Mouse (Mus musculus) midbrain, embryonic 16.5 days (tissue): ENCODE measurements at regions not wholly inside any gene's neighbourhood (a gene's known extent, or its start where the extent isn't known, plus 50 kb on each side); places are given as distances from the start of the nearest gene placed in this dataset.

Source experiments
- ATAC-seq: fragments of 200-750 bp; cut with Nextera tagmentation; 2 replicates; pipeline ENCODE4 v1.8.0; 2017; ENCODE audit warnings: moderate TSS enrichment
- H3K27ac ChIP-seq: fragments of 300-500 bp; sonication (generic); 2 replicates; pipeline ENCODE4 v1.5.1; 2014; ENCODE audit warnings: mild to moderate bottlenecking, low read length, mixed read lengths
- H3K27me3 ChIP-seq: fragments of 300-500 bp; sonication (generic); 2 replicates; pipeline ENCODE4 v1.6.1; 2014; ENCODE audit warnings: low read depth, low read length, mixed read lengths; ENCODE audit not compliant: control insufficient read depth, insufficient read depth
- H3K36me3 ChIP-seq: fragments of 300-500 bp; sonication (generic); 2 replicates; pipeline ENCODE4 v1.6.1; 2014; ENCODE audit warnings: mild to moderate bottlenecking, low read length, moderate library complexity, mixed read lengths; ENCODE audit not compliant: control insufficient read depth, insufficient read depth
- H3K4me1 ChIP-seq: fragments of 300-500 bp; sonication (generic); 2 replicates; pipeline ENCODE4 v1.6.1; 2014; ENCODE audit warnings: mild to moderate bottlenecking, low read length, mixed read lengths; ENCODE audit not compliant: control insufficient read depth, insufficient read depth
- H3K4me2 ChIP-seq: fragments of 300-500 bp; sonication (generic); 2 replicates; pipeline ENCODE4 v1.6.1; 2014; ENCODE audit warnings: mild to moderate bottlenecking, low read length, mixed read lengths
- H3K4me3 ChIP-seq: fragments of 300-500 bp; sonication (generic); 2 replicates; pipeline ENCODE4 v1.5.1; 2014; ENCODE audit warnings: low read depth, mild to moderate bottlenecking, low read length, moderate library complexity, mixed read lengths
- H3K9ac ChIP-seq: fragments of 300-500 bp; sonication (generic); 2 replicates; pipeline ENCODE4 v1.6.1; 2014; ENCODE audit warnings: low read depth, low read length, mixed read lengths
- H3K9me3 ChIP-seq: fragments of 300-500 bp; sonication (generic); replicated peaks from 2 replicates; pipeline ENCODE4 v1.6.1; 2014; ENCODE audit warnings: mild to moderate bottlenecking, low read length, mixed read lengths; ENCODE audit not compliant: control insufficient read depth, poor library complexity, severe bottlenecking
- WGBS: fragments of 180-500 bp; shearing (Covaris S2); extraction: QIAGEN DNeasy Blood & Tissue Kit; methylation state at CpG from one replicate; pipeline ENCODE4 v1.1.7; 2014; 5-methylcytosine and 5-hydroxymethylcytosine counted together

GRCm38 (mm10) chr1:50685361-50685760, 215.1 kb upstream of the Tmeff2 start:
- no peak overlapping the region for H3K27ac ChIP-seq
- no peaks in the 10 kb centered on the region for H3K9me3 ChIP-seq
- no peak for ATAC-seq
- peaks cover 2% of the 10 kb centered on the region; the same call in 1 of the 2 replicates for H3K4me1 ChIP-seq
- H3K9ac ChIP-seq, result no peak overlapping the region
- 57% methylated on average over 2 of the region's 2 CpGs for WGBS
- H3K27me3 ChIP-seq, result no peaks in the 10 kb centered on the region
- H3K4me3 ChIP-seq, result no peak overlapping the region
- H3K4me2 ChIP-seq, result no peak overlapping the region
- H3K36me3 ChIP-seq, result no peaks in the 10 kb centered on the region

- no peak overlapping the region for H3K9ac ChIP-seq
- H3K9me3 ChIP-seq, result no peaks in the 10 kb centered on the region
- H3K4me1 ChIP-seq, result no peaks in the 10 kb centered on the region
- no peak overlapping the region for H3K27ac ChIP-seq
- ATAC-seq, result no peak
- H3K4me3 ChIP-seq, result no peak overlapping the region
- H3K4me2 ChIP-seq, result no peak overlapping the region
- H3K27me3 ChIP-seq, result no peaks in the 10 kb centered on the region
- no peaks in the 10 kb centered on the region for H3K36me3 ChIP-seq
- 79% methylated on average over 1 of the region's 1 CpGs for WGBS
These were observed 203.5 kb upstream of the Tmeff2 start for GRCm38 (mm10) chr1:50696916-50697315.

GRCm38 (mm10) chr1:50697333-50698216, 202.9 kb upstream of the Tmeff2 start:
- no peaks in the 10 kb centered on the region for H3K27me3 ChIP-seq
- H3K9me3 ChIP-seq, result no peaks in the 10 kb centered on the region
- no peaks in the 10 kb centered on the region for H3K36me3 ChIP-seq
- H3K4me1 ChIP-seq, result no peaks in the 10 kb centered on the region
- WGBS, result 86% methylated on average over 7 of the region's 7 CpGs
- no peak overlapping the region for H3K9ac ChIP-seq
- H3K4me3 ChIP-seq, result no peak overlapping the region
- no peak overlapping the region for H3K27ac ChIP-seq
- ATAC-seq, result no peak
- H3K4me2 ChIP-seq, result no peak overlapping the region

- Histone ChIP-seq H3K27me3 (no peaks in the 10 kb centered on the region), H3K4me3 (no peak overlapping the region), H3K4me2 (no peak overlapping the region), H3K27ac (no peak overlapping the region), H3K9me3 (no peaks in the 10 kb centered on the region), H3K9ac (no peak overlapping the region), H3K36me3 (no peaks in the 10 kb centered on the region), H3K4me1 (no peaks in the 10 kb centered on the region)
- WGBS, result 95% methylated on average over 2 of the region's 2 CpGs
- ATAC-seq, result no peak
These were observed 195.8 kb upstream of the Tmeff2 start for GRCm38 (mm10) chr1:50704639-50705038.

- no peak overlapping the region for H3K9ac ChIP-seq
- no peaks in the 10 kb centered on the region for H3K36me3 ChIP-seq
- 72% methylated on average over 5 of the region's 5 CpGs for WGBS
- H3K9me3 ChIP-seq, result no peaks in the 10 kb centered on the region
- H3K27ac ChIP-seq, result no peak overlapping the region
- H3K4me3 ChIP-seq, result no peak overlapping the region
- ATAC-seq, result no peak
- no peak overlapping the region for H3K4me2 ChIP-seq
- no peaks in the 10 kb centered on the region for H3K4me1 ChIP-seq
- H3K27me3 ChIP-seq, result no peaks in the 10 kb centered on the region
These were observed 155.4 kb upstream of the Tmeff2 start for GRCm38 (mm10) chr1:50745049-50745448.

- Histone ChIP-seq H3K9me3 (no peaks in the 10 kb centered on the region), H3K4me1 (no peaks in the 10 kb centered on the region), H3K27me3 (no peaks in the 10 kb centered on the region), H3K4me3 (no peak overlapping the region), H3K9ac (no peak overlapping the region), H3K27ac (no peak overlapping the region), H3K4me2 (no peak overlapping the region), H3K36me3 (no peaks in the 10 kb centered on the region)
- no peak for ATAC-seq
These were observed 130.2 kb upstream of the Tmeff2 start for GRCm38 (mm10) chr1:50770211-50770610.

- WGBS, result 74% methylated on average over 3 of the region's 3 CpGs
- Histone ChIP-seq H3K9me3 (no peaks in the 10 kb centered on the region), H3K27me3 (no peaks in the 10 kb centered on the region), H3K4me3 (no peak overlapping the region), H3K36me3 (no peaks in the 10 kb centered on the region), H3K9ac (no peak overlapping the region), H3K4me2 (no peak overlapping the region), H3K27ac (no peak overlapping the region), H3K4me1 (no peaks in the 10 kb centered on the region)
- no peak for ATAC-seq
These were observed 105.2 kb upstream of the Tmeff2 start for GRCm38 (mm10) chr1:50795264-50795663.

GRCm38 (mm10) chr1:50798166-50798565, 102.3 kb upstream of the Tmeff2 start:
- ATAC-seq, result no peak
- no peaks in the 10 kb centered on the region for H3K4me1 ChIP-seq
- no peaks in the 10 kb centered on the region for H3K27me3 ChIP-seq
- H3K9ac ChIP-seq, result no peak overlapping the region
- no peak overlapping the region for H3K4me2 ChIP-seq
- 45% methylated on average over 3 of the region's 3 CpGs for WGBS
- H3K4me3 ChIP-seq, result no peak overlapping the region
- no peaks in the 10 kb centered on the region for H3K9me3 ChIP-seq
- no peaks in the 10 kb centered on the region for H3K36me3 ChIP-seq
- H3K27ac ChIP-seq, result no peak overlapping the region

- no peaks in the 10 kb centered on the region for H3K9me3 ChIP-seq
- no peak overlapping the region for H3K4me3 ChIP-seq
- no peak overlapping the region for H3K4me2 ChIP-seq
- H3K27ac ChIP-seq, result no peak overlapping the region
- ATAC-seq, result no peak
- 78% methylated on average over 1 of the region's 1 CpGs for WGBS
- no peaks in the 10 kb centered on the region for H3K4me1 ChIP-seq
- H3K27me3 ChIP-seq, result no peaks in the 10 kb centered on the region
- no peak overlapping the region for H3K9ac ChIP-seq
- no peaks in the 10 kb centered on the region for H3K36me3 ChIP-seq
These were observed 94.1 kb upstream of the Tmeff2 start for GRCm38 (mm10) chr1:50806321-50806720.
